Mouse (Mus musculus) olfactory bulb, adult 2 months (tissue): ENCODE data around the gene Dirc2.

Experiments used
- CTCF ChIP-seq: fragments of 200-500 bp; IDR thresholded peaks from 2 replicates; pipeline ENCODE4 v1.5.1; 2012; ENCODE audit warnings: low read depth, mild to moderate bottlenecking, low read length, moderate library complexity; ENCODE audit not compliant: insufficient read depth
- POLR2A ChIP-seq: fragments of 200-500 bp; IDR thresholded peaks from 2 replicates; pipeline ENCODE4 v1.6.1; 2012; ENCODE audit warnings: mild to moderate bottlenecking, low read depth, low read length, moderate library complexity; ENCODE audit not compliant: insufficient read depth

DNA sequence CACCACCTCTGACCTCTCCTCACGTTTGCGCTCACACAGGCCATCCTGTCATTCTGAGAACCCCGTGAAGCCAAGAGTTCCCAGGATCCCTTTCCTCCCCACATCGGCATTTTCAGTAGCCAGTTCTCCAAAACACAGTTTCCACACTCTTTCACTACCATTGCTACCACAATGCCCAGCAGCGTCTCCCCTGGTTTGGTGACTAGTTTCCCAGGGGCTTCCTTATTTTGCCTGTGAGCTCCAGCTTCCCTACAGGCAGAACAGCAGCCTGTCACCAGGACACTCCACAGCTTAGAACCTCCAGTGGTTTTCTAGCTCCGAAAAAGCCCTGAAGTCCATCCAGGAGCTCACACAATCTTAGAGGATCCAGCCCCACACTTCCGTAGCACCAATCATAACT is 19.8 kb downstream of the Dirc2 start:
- TF ChIP-seq CTCF (no peak), POLR2A (no peak)
